Mouse (Mus musculus) bone marrow, adult 2 months (tissue): ENCODE measurements around the gene Gm8947.

Source experiments
- CTCF ChIP-seq: fragments of 200-500 bp; IDR thresholded peaks from 2 replicates; pipeline ENCODE4 v1.5.1; 2011; ENCODE audit warnings: low read length, control low read depth; ENCODE audit not compliant: control insufficient read depth, insufficient read depth
- POLR2A ChIP-seq: fragments of 200-500 bp; IDR thresholded peaks from 2 replicates; pipeline ENCODE4 v1.6.1; 2011; ENCODE audit warnings: low read depth, mild to moderate bottlenecking, control low read depth, low read length, borderline replicate concordance; ENCODE audit not compliant: control insufficient read depth

DNA sequence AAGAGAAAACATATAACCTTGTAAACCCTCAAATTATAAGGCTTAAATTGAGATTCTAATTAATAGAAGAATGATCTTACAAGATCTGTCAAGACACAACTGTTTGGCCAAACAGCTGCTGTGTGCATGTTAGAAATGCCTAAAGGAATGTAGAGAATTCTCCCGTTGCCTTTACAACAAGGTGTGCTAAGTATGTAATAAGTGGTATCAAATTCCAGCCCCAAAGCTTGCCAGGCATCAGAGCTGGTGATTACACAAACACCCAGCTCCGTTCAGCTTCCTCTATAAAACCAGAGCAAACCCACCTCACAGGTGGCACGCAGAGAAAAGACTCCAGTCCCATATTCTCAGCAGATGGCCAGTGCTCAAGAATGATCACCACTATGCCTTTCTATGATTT lies 45.6 kb downstream of the Gm8947 start:
- no peak for TF ChIP-seq CTCF
- no peak for TF ChIP-seq POLR2A
